ENCODE assay signal across 16 mouse cellular contexts in the genomic region with DNA sequence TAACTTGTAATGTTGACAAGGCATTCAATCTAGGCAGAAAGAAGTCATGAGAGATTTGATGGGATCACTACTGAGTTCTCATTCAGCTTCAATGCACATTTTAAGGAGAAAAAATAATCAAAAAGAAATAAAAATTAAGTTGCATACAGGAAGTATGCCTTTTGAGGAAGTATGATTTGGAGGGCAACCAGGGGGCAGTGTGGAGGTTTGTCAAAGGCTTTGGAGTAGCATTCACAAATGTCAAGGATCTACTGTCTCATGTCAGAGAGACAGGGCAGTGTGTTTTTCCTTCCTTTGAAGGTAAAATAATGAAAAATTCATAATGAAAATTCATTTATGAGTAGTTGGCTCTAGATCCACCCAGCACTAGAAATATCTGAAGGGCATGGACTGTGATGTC. TPM values are rescaled to one million over a fixed set of nuclear protein-coding genes. Genes with fewer than 3 reads are reported as not detected.
DNase-seq lines count a peak whose midpoint lies in the region; ATAC-seq and TF ChIP-seq lines count a peak whose summit lies in the region.
"Had no signal": no experiment of that assay in that cellular context is flagged by ENCODE, and none has a peak within 500 bp of the region (broad histone marks: within the 10 kb centered on the region; RNA-seq: fewer than 3 reads in every experiment).

No protein-coding gene starts in this region.

- no peaks in the 10 kb centered on the region for H3K27me3 ChIP-seq in hindbrain, postnatal 0 days (ENCODE audit: insufficient read depth, low read length)
- no peaks in the 10 kb centered on the region for H3K27me3 ChIP-seq in hindbrain, embryonic 14.5 days (ENCODE audit: control insufficient read depth, insufficient read depth, low read length)
- H3K27me3 ChIP-seq in midbrain, embryonic 10.5 days (ENCODE audit: low read depth, poor library complexity, severe bottlenecking): no peaks in the 10 kb centered on the region
- H3K27me3 ChIP-seq: liver, embryonic 15.5 days had no signal

- H3K9me3 ChIP-seq in hindbrain, postnatal 0 days (ENCODE audit: low read length): no peaks in the 10 kb centered on the region
- no peaks in the 10 kb centered on the region for H3K9me3 ChIP-seq in hindbrain, embryonic 14.5 days (ENCODE audit: control insufficient read depth, low read length)
- no peaks in the 10 kb centered on the region for H3K9me3 ChIP-seq in midbrain, embryonic 10.5 days (replicated peaks)
- H3K9me3 ChIP-seq: liver, embryonic 15.5 days had no signal

- no peak overlapping the region for H3K9ac ChIP-seq in hindbrain, postnatal 0 days (replicated peaks; ENCODE audit: low read length)
- H3K9ac ChIP-seq in hindbrain, embryonic 14.5 days: no peak overlapping the region
- H3K9ac ChIP-seq: liver, embryonic 15.5 days had no signal

- H3K4me3 ChIP-seq in hindbrain, postnatal 0 days (ENCODE audit: low read length): no peak overlapping the region
- H3K4me3 ChIP-seq in hindbrain, embryonic 14.5 days (replicated peaks; ENCODE audit: low read length): no peak overlapping the region
- no peak overlapping the region for H3K4me3 ChIP-seq in midbrain, embryonic 10.5 days
- H3K4me3 ChIP-seq: liver, embryonic 15.5 days had no signal

- no peak for ATAC-seq in hindbrain, postnatal 0 days
- ATAC-seq in hindbrain, embryonic 14.5 days (ENCODE audit: low FRiP score): no peak
- ATAC-seq in monocyte, adult 5-6 weeks (replicated peaks; ENCODE audit: insufficient number of reproducible peaks, low FRiP score, low TSS enrichment, poor library complexity, severe bottlenecking): no peak
- ATAC-seq: forebrain, embryonic 14.5 days had no signal

- H3K4me1 ChIP-seq in hindbrain, postnatal 0 days (ENCODE audit: insufficient read depth, low read length): no peaks in the 10 kb centered on the region
- H3K4me1 ChIP-seq in hindbrain, embryonic 14.5 days (replicated peaks; ENCODE audit: control insufficient read depth, insufficient read depth, low read length): no peaks in the 10 kb centered on the region
- H3K4me1 ChIP-seq in midbrain, embryonic 10.5 days: no peaks in the 10 kb centered on the region

- H3K36me3 ChIP-seq in hindbrain, postnatal 0 days (ENCODE audit: insufficient read depth, low read length): no peaks in the 10 kb centered on the region
- no peaks in the 10 kb centered on the region for H3K36me3 ChIP-seq in hindbrain, embryonic 14.5 days (replicated peaks; ENCODE audit: control insufficient read depth, insufficient read depth)
- no peaks in the 10 kb centered on the region for H3K36me3 ChIP-seq in midbrain, embryonic 10.5 days
- H3K36me3 ChIP-seq: liver, embryonic 15.5 days had no signal

- 0 out of 2 replicates have a peak, but pooled peaks have one; percentile 16 for TF ChIP-seq CTCF in hindbrain, postnatal 0 days (IDR thresholded peaks at IDR 0.05; ENCODE audit: low read depth)

- no peak overlapping the region for H3K4me2 ChIP-seq in hindbrain, postnatal 0 days (ENCODE audit: low read depth, low read length)
- no peak overlapping the region for H3K4me2 ChIP-seq in hindbrain, embryonic 14.5 days (replicated peaks)
- H3K4me2 ChIP-seq: liver, embryonic 15.5 days had no signal

- no peak for DNase-seq in hindbrain, postnatal 0 days (ENCODE audit: low spot score)
- no peak for DNase-seq in hindbrain, embryonic 14.5 days (ENCODE audit: low spot score)
- peak; percentile 44 to 56 for DNase-seq in spleen, postnatal 36 days (ENCODE audit: low spot score in 2 of 2)
- no peak for DNase-seq in spleen, postnatal 14 days (ENCODE audit: low spot score in 2 of 2)
- DNase-seq in induced T-regulatory cell, adult 2 months (ENCODE audit: low read depth): peak; percentile 62
- peak; percentile 56 to 58 for DNase-seq in thymus, postnatal 36 days
- no peak for DNase-seq in midbrain, embryonic 10.5 days (ENCODE audit: low spot score)
- DNase-seq: cerebellum, postnatal 14 days; gastrocnemius, postnatal 25 days; midbrain, embryonic 14.5 days; right cerebral cortex, postnatal 4 days had no signal

- H3K27ac ChIP-seq in hindbrain, postnatal 0 days: no peak overlapping the region
- no peak overlapping the region for H3K27ac ChIP-seq in hindbrain, embryonic 14.5 days
- H3K27ac ChIP-seq in midbrain, embryonic 10.5 days (replicated peaks): no peak overlapping the region
- H3K27ac ChIP-seq: liver, embryonic 15.5 days had no signal

RNA-seq across cellular contexts. Expression of a gene that starts 18.6 kb away (rescaled TPM):
- total RNA-seq in hindbrain, postnatal 0 days (2014; rRNA removed): not detected in 2 replicates
- polyA plus RNA-seq in hindbrain, postnatal 0 days (2015; fragmentation: Nextera tagmentation; extraction: Ambion mirVana): not detected in 2 replicates
- polyA plus RNA-seq in hindbrain, embryonic 14.5 days (2014; fragmentation: Nextera tagmentation; extraction: Ambion mirVana): not detected in 2 replicates
- total RNA-seq in monocyte, adult 5-6 weeks (2017): not detected in 3 replicates
- polyA plus RNA-seq in midbrain, embryonic 10.5 days (2016; fragmentation: Nextera tagmentation; extraction: Ambion mirVana): not detected in 2 replicates
- total RNA-seq: gastrocnemius, postnatal 25 days; left cerebral cortex, postnatal 14 days had no signal
- polyA plus RNA-seq: forebrain, embryonic 14.5 days; heart, postnatal 0 days; liver, embryonic 15.5 days; midbrain, embryonic 14.5 days had no signal

RNA-seq across cellular contexts. Expression of a gene that starts 25.1 kb away (rescaled TPM):
- 1.4 and 3.7 TPM in 2 replicates for total RNA-seq in hindbrain, postnatal 0 days (2014; rRNA removed)
- 1.8 TPM in 2 replicates for polyA plus RNA-seq in hindbrain, postnatal 0 days (2015; fragmentation: Nextera tagmentation; extraction: Ambion mirVana)
- 1.3 and 1.4 TPM in 2 replicates for polyA plus RNA-seq in hindbrain, embryonic 14.5 days (2014; fragmentation: Nextera tagmentation; extraction: Ambion mirVana)
- 0.11 TPM in 1 of 3 replicates, not detected in the others for total RNA-seq in monocyte, adult 5-6 weeks (2017)
- 0.25 and 0.40 TPM in 2 replicates for polyA plus RNA-seq in midbrain, embryonic 10.5 days (2016; fragmentation: Nextera tagmentation; extraction: Ambion mirVana)
- total RNA-seq: gastrocnemius, postnatal 25 days had no signal
- polyA plus RNA-seq: heart, postnatal 0 days had no signal

Comparison
In these comparisons a context has a peak if more than half of its experiments do, and no peak if none do; other contexts are left out.
1. DNase-seq: peak in spleen, postnatal 36 days (2 of 2), induced T-regulatory cell, adult 2 months (single experiment) and thymus, postnatal 36 days (2 of 2); none in hindbrain, postnatal 0 days (single experiment), hindbrain, embryonic 14.5 days (single experiment), spleen, postnatal 14 days (0 of 2) and midbrain, embryonic 10.5 days (single experiment).